Mouse (Mus musculus) kidney, adult 9 months (tissue): Measurements from ENCODE around the gene Unc5a.

Experiments
- DNase-seq: peaks from one replicate; pipeline ENCODE4 v3.0.0; 2022

Gene Unc5a

DNA sequence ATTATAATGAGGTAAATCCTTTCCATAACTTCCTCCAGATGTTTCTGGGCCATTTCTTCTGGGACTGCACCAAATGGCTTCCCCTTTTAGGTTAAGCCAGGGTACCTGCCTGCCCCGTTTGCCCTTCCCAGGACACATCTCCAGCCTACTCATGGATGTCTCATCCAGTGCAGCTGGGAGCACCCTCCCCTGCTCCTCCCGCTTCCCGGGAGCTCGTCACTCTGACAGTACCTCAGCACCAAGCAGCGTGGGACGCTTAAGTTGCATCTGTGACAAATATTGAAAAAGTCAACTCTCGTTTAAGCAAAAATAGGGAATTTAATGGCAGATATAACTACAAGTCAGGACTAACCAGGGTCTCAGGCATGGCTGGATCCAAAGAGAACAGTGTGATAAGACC is 8.1 kb downstream of the Unc5a start:
- DNase-seq: no peak

DNA sequence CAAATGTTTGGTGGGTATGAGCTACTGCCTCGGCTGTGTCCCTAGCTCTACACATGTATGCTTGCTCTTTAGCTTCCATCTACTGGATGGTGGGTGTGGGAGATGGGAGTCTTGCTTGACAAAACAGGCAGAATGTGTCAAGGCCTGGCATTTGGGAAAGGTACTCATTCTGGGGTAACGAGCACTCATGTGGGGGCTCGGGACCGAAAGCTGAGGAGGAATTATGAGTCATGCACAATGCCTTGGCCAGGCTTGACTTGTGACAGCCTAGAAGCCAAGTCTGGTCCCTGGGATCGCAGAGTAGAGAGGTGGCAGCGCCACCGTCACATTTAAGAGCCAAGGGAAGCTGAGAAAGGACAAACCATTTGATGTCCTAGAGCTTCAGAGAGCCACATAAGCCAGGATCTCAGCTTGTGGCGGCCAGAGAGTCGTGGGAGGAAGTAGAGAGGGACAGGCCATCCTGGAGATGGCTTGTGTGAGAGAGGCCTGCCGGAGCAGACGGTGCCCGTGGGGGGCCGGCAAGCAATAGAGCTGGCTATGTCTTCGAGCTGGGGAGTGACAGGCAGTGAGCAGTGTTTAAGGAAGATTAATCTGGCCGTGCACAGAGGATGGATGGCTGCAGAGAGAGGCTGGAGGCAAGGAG is 10.0 kb downstream of the Unc5a start:
- DNase-seq: no peak

DNA sequence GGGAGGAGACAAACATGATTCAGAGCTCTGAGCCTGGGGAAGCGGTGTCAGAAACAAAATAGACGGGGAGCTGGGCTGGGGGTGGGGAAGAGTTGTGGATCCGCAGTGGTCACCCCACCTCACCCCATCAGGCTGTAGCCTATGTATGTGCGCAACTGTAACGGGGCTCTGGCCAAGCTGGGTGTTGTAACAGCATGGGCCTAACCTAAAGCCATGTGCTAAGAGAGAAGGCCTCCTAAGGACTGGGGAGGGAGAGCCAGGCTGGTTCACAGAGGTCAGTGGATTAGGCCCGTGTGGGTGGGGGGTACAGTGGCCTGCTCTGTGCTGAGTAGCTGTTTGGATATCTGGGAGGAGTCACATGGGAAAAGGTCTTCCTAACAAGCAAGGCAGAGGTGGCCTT is 10.6 kb downstream of the Unc5a start:
- no peak for DNase-seq

DNA sequence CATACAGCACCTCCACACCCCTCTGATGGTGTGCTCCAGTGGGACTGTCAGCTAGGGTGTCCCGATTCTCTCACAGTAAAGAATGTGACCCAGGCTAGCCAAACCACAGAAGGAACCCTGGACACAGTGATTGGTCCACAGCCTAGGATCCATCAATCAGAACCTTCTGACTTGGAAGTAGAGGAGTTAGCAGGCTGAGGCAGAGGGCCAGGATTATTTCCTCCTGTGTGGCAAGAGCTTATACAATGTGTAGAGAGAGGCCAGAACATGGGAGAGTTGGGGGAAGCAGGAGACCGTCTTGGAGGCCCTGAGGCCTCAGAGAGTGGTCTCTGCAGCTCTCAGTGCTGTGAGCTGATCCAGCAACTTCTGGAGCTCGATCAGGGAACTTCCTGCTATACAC is 11.3 kb downstream of the Unc5a start:
- no peak for DNase-seq

DNA sequence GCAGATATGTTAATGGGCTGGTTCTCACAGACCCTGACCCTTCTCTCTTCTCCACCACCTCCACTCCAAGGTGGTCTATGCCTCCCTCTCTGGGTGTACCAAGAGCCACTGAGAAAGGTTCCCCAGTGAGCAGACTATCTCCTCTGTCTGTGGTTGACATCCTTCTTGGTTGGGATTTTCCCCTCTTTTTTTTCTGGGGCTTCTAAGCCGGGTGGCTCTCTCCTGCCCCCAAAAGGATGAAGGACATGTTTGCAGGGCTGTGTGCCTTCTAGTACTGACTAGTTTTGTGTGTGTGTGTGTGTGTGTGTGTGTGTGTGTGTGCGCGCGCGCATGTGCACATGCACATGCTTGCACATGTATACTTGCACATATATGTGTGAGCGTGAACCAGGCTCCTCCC is 16.0 kb downstream of the Unc5a start:
- no peak for DNase-seq

DNA sequence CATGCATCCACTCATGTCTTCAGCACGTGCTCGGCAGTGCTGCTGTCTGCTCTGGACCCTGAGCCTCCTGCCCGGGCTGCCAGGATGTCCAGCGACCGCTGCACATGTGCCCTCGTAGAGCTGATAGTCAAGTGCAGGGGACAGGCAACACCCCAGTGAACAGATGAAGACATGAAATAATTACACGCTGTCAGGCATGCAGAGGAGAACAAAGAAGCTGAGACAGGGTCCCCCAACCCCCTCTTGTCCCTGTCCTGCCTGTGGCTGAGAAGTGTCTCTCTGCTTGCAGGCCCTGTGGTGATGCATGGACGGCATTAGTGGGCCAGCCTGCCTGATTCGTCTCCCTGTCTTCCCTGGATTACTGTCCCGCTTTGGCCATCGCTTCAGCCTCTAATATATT is 18.3 kb downstream of the Unc5a start:
- DNase-seq: no peak

DNA sequence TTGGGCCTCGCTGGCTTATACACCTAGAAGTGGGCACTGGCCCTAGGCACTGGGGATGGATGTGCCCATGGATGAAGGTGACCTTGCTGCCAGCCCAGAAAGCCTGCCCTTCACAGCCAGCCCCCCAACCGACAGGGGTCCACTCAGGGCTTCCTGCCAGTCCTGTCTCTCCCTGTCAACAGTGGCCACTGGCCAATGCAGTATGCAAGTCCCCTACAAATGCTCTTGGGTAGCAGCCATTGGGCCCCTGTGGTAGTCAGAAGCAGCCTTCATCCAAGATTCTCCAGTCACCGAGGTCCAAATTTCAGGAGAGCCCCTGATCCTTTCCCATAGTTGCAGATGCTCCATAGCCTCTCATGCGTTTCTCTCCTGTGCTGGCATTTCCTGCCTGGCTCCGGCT is 19.4 kb downstream of the Unc5a start:
- no peak for DNase-seq

DNA sequence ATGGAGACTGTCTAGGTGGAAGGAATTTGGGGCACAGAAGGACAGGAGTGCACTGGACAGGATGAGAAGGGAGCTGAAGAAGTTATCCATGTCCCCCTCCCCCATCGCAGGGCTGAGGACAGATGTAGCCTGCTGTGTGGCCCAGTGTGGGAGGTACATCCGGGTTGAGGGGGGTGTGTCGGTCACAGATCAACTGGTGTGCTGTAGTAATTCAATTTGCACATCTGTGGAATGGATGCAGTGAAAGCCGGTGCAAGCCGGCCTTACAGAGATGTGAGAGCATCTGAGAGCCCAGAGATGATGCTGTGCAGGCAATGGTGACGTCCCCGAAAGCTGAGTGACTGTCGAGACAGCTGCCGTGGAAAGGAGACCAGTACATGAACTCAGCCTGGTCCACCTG is 20.3 kb downstream of the Unc5a start:
- no peak for DNase-seq

DNA sequence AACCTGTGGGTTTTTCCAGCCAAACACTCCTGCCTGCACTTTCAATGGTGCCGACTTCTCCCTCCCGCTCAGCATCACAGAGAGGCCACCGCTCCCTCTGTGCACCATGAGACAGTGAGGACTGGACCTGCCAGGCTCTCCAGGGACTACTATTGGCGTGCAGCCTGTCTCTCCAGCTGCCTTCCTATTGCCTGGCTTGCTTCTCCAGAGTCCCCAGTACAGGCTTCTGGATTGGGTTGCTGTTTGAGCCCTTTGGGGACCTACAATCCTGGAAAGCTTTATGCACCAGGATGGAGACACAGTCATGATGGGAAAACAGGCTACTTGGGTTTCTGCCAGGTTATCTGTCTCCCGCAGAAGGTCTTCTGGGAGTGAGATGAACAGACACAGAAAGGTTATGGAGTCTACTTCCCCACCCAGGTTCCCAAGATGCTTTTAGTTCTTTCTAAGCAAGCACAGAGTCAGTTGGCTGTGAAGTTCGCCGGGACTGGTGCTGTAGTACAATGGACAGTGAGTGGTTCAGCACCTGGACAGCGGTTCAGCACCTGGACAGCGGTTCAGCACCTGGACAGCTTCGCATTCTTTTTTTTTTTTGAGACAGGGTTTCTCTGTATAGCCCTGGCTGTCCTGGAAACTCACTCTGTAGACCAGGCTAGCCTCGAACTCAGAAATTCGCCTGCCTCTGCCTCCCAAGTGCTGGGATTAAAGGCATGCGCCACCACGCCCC is 21.5 kb downstream of the Unc5a start:
- peak; percentile 41 for DNase-seq

DNA sequence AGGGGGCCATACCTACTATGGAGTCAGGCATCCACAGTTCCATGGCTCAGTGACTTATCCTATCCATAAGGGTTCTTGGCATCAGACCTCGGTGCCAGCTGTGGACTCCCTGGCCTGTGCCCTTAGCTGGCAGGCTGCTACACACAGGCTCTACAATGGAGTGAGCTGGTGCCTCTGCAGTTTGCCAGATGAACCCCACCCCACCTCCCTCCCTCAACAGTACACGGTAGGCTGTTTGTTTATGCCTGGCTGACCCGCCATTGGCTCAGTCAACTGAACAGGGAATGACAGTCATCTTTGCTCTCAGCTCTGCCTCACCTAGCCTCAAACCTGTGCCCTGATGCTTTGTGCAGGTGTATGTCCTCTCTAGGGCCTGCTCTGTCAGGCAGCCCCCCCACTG is 26.3 kb downstream of the Unc5a start:
- no peak for DNase-seq

DNA sequence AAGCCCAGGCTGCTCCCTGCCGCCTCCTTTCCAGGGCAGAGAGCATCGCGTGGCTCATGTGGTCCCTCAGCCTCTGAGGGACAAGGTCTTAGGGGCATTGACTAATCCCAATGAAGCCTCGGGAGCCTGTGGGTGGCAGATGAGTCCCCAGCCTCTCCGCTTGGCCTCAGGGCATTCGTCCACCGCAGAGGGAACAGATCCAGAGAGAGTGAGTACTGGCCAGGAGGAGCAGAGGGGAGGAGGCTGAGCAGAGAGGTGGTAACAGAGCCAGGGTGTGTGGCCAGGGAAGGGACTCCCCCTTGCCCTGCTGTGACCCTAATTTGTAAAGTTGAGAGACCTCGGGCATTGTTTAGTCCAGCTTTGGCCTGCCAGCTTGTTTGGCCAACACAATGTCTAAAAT is 29.6 kb downstream of the Unc5a start:
- no peak for DNase-seq

DNA sequence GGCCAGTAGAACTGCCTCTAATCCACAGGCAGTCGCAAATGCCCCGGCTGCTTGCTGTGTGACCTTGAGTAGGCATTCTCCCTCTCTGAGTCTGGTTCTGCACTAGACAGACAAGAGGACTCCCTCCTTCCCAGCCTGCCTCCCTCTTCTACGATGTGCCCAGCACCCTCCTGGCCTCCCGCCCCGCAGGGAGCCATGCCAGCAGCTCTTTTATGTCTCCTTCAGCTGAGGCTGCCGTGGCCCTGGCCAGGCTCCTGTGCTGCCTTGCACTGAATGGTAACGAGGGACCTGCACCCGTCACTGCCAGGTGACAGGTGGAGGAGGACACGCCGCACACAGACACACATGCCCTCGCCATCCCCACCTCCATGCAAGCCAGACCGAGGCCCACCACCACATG is 31.7 kb downstream of the Unc5a start:
- no peak for DNase-seq

DNA sequence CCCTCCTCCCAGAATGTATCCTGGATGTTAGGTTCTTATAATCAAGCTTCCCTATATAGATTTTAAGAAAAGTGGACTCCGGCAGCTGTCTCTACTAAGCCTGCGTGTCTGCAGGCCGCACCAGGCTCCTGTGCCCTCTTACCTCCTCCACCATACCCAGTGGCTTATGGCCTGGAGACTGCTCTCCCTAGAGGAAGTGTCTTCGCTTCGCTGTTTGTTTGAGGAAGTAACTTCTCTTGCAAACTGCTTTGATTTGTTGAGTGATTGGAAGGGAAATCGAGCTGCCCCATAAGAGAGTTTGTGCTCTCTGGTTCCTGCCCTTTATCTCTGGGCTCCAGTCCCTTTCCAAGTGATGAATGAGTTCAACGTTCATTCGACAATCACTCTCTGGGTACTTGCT is 33.8 kb downstream of the Unc5a start:
- no peak for DNase-seq

DNA sequence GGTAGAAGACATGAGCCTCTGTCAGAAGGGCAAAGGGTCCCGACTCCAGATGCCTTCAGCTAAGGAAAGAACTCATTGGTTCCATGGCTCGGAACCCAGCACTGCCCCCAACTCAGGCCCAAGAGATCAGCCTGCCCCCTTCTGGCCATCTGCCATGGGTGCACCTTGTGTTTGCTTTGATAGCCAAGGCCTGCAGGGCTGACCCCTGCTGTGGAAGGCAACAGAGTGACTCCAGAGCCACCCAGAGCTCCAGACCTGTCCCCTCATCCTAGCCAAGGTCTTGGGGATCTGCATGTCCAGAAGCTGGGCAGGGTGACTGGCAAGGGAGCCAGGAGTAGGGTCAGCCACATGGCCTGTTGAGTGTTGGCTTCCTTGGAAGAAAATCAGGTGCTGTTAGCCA is 34.4 kb downstream of the Unc5a start:
- no peak for DNase-seq

DNA sequence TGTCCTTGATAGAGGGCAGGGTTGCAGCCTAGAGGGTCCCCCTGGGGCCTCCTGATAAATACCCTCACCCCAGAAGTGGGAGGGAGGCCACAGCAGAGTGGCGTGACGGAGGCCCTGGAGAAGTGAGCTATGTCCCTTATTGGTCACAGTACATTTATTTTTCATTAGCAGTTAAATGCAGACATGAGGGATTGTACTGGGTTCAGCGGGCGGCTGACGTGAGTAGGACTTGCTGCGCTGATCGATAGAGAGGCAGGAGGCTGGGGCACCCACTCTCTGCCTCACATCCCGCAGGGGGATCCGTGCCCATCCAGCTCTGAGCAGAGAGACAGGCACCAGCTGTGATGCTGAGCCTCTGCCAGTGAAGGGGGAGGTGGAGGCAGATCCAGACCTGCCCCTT is 38.2 kb downstream of the Unc5a start:
- no peak for DNase-seq

DNA sequence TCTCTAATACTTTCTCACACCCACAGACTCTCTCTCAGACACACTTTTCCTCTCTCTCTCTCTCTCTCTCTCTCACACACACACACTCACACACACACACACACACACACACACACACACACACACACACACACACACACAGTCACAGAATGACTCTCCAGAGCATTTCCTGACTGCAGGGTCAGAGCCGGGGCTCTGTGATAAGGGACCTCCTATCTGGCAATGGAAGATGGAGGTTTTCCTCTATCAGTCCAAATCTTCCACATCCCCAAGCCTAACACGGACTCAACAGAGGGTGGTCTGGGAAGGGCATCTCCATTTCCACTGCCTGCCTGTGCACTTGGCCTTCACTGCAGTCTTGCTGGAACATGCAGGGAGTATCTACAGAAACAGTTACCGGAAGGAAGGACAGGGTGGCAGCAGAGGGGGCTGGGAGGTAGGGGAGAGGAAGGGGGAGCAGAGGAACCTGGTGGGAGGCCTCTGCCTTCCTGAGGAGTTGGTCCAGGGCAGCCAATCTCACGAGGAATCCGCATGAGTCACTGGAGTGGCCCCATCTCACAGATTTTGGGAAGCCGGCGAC is 39.1 kb downstream of the Unc5a start:
- no peak for DNase-seq

DNA sequence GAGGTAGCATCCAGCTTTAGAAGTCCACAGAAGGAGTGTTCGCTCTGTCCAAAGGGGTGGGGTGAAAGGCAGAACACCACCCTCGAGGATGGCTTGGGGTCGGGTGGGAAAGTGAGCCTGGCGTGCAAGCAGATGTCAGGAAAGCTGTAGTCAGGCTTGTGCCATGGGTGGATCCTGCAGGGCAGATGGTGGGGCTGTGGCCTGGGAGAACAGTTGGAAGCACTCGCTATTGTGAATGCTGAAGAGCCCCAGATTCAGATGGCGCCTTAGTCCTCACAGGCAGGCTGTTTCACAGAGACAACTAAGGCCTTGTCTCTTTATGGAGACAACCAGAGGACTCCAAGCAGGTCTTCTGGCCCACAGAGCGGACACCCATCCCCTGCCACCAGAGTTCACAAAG is 43.0 kb downstream of the Unc5a start:
- DNase-seq: no peak

DNA sequence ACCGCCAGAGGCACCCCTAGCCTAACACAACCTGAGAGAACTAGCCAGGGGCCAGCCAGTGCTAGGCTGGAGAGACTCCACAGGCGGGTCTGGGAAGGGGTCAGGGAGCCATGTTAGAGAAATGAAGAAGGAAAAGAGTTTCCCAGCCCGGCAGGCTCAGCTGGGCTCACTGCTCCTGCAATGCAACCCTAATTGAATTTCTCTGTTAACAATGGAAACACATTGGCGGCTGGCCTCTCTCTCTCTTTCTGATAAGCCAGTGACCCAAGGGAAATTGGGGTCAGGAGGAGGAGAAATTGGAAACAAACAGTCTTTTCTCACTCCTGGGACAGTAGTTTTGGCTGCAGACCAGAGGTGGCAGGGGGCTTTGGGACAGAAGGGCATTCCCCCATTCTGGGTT is 45.4 kb downstream of the Unc5a start:
- DNase-seq: no peak

DNA sequence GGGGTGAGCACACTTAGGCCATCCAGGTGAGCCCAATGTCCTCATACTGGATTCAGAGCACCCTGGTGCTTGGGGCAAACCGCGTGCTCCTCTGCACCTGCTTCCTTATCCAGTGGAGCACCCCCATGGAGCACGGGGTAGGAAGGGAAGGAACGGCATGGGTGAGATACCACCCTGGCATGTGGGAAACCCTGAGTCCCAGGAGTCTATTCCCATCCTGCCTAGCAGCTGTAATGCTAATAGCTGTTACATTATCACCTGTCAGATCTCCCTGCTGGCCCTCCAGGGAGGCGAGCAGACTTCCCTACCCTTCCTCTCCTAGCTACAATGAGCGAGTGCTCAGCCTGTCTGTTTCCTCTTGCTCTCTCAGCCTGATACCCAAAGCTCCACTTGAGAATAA is 46.0 kb downstream of the Unc5a start:
- no peak for DNase-seq

DNA sequence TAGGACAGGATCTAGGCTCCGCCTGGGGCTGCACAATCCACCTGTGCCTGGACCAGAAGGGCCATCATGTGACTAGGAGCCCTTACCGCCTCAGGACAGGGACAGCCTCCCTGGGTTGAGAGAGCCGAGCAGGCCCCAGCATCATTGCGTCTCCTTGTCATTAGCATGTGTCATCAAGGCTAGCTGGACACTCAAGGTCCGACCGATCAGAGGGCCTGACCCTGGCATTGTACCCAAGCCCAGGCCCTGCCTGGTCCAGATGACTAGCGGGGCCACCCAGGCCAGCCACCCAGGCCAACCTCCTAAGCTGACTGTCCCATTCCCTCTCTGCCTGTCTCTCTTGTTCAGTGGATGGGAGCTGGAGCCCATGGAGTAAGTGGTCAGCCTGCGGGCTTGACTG is 48.4 kb downstream of the Unc5a start:
- no peak for DNase-seq

DNA sequence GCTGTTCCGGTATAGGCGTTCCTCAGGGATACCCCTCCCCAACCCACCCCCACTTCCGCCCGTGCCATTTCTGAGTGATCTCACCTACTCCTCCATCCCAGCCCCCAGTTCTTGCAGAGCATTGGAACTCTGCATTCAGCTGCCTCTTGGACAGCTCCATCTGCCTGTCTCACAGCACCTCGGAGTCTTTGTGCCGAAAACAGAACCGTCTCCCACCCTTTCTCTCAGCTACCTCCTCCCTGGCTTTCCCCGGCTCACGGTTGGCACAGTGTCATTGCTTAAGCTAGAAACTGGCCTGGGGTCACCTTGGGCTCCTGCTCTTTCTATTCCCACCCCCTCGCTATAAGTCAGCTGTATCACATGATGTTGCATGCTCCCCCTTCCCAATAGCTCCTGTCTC is 51.2 kb downstream of the Unc5a start:
- no peak for DNase-seq

DNA sequence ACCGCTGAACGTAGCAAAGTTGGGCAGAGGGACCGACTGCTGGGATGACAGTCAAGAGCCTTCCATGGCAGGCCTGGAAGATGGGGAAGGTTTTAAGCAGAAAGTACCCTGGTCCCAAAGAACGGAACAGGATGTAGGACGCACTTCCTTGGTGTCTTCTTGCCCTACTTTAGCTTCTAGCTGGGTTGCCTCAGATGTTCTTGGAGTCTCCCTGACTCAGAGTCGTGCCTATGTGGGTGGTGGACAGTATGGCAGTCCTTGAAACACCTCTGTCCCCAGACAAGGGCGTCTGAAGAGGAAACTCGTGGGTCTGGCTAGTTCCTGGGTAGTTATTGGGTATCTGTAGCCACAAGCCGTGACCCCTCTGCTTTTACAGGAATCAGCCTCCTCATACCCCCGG is 52.9 kb downstream of the Unc5a start:
- DNase-seq: no peak

DNA sequence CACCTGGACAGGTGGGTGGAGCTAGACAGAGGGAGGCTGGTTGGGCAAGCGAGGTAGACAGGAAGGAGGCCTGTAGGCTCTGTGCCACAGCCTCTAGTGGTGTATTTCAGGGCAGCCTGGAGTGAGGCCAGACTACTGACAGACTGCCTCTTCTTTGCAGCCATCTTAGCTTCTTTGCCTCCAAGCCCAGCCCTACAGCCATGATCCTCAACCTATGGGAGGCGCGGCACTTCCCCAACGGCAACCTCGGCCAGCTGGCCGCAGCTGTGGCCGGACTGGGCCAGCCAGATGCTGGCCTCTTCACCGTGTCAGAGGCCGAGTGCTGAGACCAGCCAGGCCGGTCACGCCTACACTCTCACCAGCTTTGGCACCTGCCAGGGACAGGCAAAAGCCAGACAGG is 55.4 kb downstream of the Unc5a start:
- DNase-seq: no peak

DNA sequence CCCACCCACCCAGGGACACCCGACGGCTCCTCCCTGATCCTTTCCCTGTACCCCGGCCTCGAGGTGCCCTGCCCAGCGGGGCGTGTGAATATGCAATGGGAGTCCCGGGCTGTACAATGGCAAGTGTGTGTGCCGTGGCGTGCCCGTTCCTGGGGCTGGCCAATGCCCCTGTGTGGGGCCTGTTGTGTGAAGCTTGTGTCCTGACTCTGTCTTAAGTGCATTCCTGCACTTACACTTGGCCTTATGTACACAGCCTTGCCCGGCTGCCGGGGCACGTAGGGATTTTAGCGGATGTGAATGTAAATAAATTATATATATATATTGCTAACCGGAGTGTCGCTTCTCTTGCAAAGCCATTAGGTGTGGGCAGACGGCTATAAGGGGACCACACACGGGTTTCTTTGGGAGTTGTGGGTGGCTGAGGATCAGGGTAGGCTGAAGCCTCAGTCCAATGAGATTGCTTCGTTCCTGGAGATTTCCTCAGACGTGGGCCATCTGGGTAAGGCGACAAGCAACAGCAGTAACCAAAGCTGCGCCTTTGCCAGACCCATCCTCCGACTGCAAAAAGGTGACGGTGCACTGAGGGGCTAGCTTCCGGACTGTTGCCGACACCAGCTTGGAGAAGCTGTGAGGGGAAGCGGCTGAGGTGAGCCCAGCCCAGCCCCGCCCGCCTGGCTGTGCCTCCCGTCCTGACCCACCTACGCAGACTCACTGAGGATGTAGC is 56.6 kb downstream of the Unc5a start:
- no peak for DNase-seq
